Mouse (Mus musculus): ENCODE measurements around the gene Eif4a1.
"Not testable (repeated sequence)": the region's sequence is repeated elsewhere in the genome, so short reads cannot be mapped to it uniquely, and the experiment has no call there.

Eif4a1 gene

GRCm38 (mm10) chr11:69672211-69672706, at the start of gene Eif4a1:
TSS of gene Eif4a1 (minus strand) at chr11:69672423.
- DNase-seq: peak; percentile 99 to 100

GRCm38 (mm10) chr11:69720852-69721251, 48.6 kb upstream of the Eif4a1 start:
- DNase-seq: no peak

GRCm38 (mm10) chr11:69719423-69719822, 47.2 kb upstream of the Eif4a1 start:
- DNase-seq: no peak

- no peak for DNase-seq
These were observed 46.4 kb upstream of the Eif4a1 start for GRCm38 (mm10) chr11:69718661-69719060.

GRCm38 (mm10) chr11:69716953-69717352, 44.7 kb upstream of the Eif4a1 start:
- DNase-seq: no peak

- no peak for DNase-seq
These were observed 43.7 kb upstream of the Eif4a1 start for GRCm38 (mm10) chr11:69715929-69716328.

GRCm38 (mm10) chr11:69715482-69715881, 43.3 kb upstream of the Eif4a1 start:
- no peak for DNase-seq

GRCm38 (mm10) chr11:69714636-69715329, 42.6 kb upstream of the Eif4a1 start:
- DNase-seq: no peak

GRCm38 (mm10) chr11:69712954-69713672, 40.9 kb upstream of the Eif4a1 start:
- DNase-seq: no peak

- no peak for DNase-seq
These were observed 38.9 kb upstream of the Eif4a1 start for GRCm38 (mm10) chr11:69711082-69711481.

- DNase-seq: no peak
These were observed 38.2 kb upstream of the Eif4a1 start for GRCm38 (mm10) chr11:69710470-69710869.

- DNase-seq: peak in 1 of 2 experiments; percentile 27
These were observed 37.6 kb upstream of the Eif4a1 start for GRCm38 (mm10) chr11:69709554-69710446.

- peak; percentile 37 to 38 for DNase-seq
These were observed 36.5 kb upstream of the Eif4a1 start for GRCm38 (mm10) chr11:69708614-69709265.

- DNase-seq: no peak
These were observed 35.7 kb upstream of the Eif4a1 start for GRCm38 (mm10) chr11:69707873-69708381.

- DNase-seq: no peak
These were observed 35.2 kb upstream of the Eif4a1 start for GRCm38 (mm10) chr11:69707480-69707847.

GRCm38 (mm10) chr11:69706775-69707479, 34.7 kb upstream of the Eif4a1 start:
- peak; percentile 96 to 97 for DNase-seq

- no peak for DNase-seq
These were observed 32.4 kb upstream of the Eif4a1 start for GRCm38 (mm10) chr11:69704613-69705010.

- no peak for DNase-seq
These were observed 31.8 kb upstream of the Eif4a1 start for GRCm38 (mm10) chr11:69703814-69704612.

- DNase-seq: not testable (repeated sequence)
These were observed 31.2 kb upstream of the Eif4a1 start for GRCm38 (mm10) chr11:69703381-69703780.

GRCm38 (mm10) chr11:69702886-69703285, 30.7 kb upstream of the Eif4a1 start:
- DNase-seq: not testable (repeated sequence)

- no peak for DNase-seq
These were observed 27.4 kb upstream of the Eif4a1 start for GRCm38 (mm10) chr11:69699595-69699994.

Data from cerebellum, adult 18-20 months (tissue).